Mouse (Mus musculus): ENCODE results near the gene Rasl10a. TPM values are rescaled to one million over a fixed set of nuclear protein-coding genes. Genes with fewer than 3 reads are reported as not detected.

The Rasl10a gene
- polyA plus RNA-seq, 1 experiment: 4.4 TPM

DNA sequence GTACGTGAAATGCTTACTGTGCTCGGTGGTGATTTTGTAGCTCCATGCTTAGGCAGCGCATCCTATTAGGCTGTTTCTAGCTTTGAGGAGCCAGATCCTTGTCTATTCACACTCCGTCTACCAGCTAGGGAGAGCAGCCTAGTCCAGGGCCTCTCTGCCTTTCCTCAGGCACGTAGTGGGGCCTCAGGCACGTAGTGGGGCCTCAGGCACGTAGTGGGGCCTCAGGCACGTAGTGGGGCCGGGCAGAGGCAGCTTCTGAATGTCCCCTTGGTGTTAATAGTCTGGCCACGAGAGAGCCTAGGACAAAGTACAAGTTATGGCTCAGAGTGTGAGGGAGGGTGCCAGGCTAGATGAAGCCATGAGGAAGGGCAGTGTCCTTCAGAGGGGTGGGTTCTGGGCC lies 25.2 kb upstream of the Rasl10a start:
- no peaks in the 10 kb centered on the region for H3K27me3 ChIP-seq (ENCODE audit: control insufficient read depth, insufficient read depth, low read length, poor library complexity, severe bottlenecking)
- TF ChIP-seq POLR2A (IDR thresholded peaks at IDR 0.05; ENCODE audit: insufficient read depth, low read length): no peak
- TF ChIP-seq CTCF (IDR thresholded peaks at IDR 0.05; ENCODE audit: low read depth, low read length): no peak
- TF ChIP-seq EP300 (IDR thresholded peaks at IDR 0.05; ENCODE audit: insufficient read depth, low read depth, low read length): no peak
- H3K9ac ChIP-seq (ENCODE audit: low read depth, poor library complexity, severe bottlenecking): no peak overlapping the region
- no peaks in the 10 kb centered on the region for H3K4me1 ChIP-seq (ENCODE audit: control insufficient read depth, insufficient read depth, low read length)
- H3K4me3 ChIP-seq (ENCODE audit: low read depth, low read length): no peak overlapping the region
- no peaks in the 10 kb centered on the region for H3K9me3 ChIP-seq (replicated peaks; ENCODE audit: control insufficient read depth, insufficient read depth, low read length, poor library complexity, severe bottlenecking)
- peaks cover 9% of the 10 kb centered on the region; the same call in 1 of the 2 replicates for H3K36me3 ChIP-seq (ENCODE audit: control insufficient read depth, insufficient read depth, low read length, poor library complexity, severe bottlenecking)
- H3K27ac ChIP-seq (ENCODE audit: insufficient read depth, low read length): no peak overlapping the region

DNA sequence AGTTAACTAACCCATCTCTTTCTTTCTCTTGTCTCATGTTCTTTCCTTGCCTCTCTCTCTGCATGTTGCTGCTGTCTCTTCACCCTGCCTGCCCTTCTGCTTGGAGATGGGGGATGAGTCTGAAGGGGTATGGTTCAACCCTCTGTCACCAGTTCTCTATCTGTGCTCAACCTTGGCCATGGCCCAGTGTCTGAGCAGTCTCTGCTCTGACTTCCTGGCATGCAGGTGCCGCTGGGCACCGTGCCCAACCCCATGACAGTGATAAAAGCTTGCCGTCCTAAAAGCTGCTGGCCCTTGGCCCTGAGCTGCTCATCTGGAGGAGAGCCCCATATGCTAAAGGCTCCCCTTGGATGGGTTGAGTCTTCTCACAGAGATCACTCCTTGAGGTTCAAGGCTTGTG lies 24.8 kb upstream of the Rasl10a start:
- H3K9ac ChIP-seq (ENCODE audit: low read depth, poor library complexity, severe bottlenecking): no peak overlapping the region
- H3K36me3 ChIP-seq (ENCODE audit: control insufficient read depth, insufficient read depth, low read length, poor library complexity, severe bottlenecking): peaks cover 9% of the 10 kb centered on the region; the same call in 1 of the 2 replicates

DNA sequence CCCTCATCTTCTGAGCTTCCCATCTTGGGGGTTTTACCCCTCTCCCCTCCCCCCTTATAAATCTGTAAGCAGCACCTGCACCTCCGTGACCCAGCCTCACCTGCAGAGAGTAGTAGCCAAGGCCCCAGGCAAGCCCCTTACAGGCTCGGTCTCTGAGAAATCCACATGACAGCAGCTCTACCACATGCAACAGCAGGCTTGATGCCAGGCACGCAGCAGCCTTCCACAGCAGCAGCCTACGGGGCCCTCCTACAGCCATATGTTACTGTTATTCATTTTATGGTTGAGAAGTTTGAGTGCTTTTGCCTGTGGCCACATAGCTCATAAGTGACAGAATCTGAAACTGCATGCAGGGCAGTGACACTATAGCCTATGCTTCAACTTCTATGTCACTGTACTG lies 22.5 kb upstream of the Rasl10a start:
- Histone ChIP-seq H3K4me1 (ENCODE audit: control insufficient read depth, insufficient read depth, low read length) (no peaks in the 10 kb centered on the region), H3K27me3 (ENCODE audit: control insufficient read depth, insufficient read depth, low read length, poor library complexity, severe bottlenecking) (no peaks in the 10 kb centered on the region), H3K9me3 (replicated peaks; ENCODE audit: control insufficient read depth, insufficient read depth, low read length, poor library complexity, severe bottlenecking) (no peaks in the 10 kb centered on the region), H3K27ac (ENCODE audit: insufficient read depth, low read length) (no peak overlapping the region), H3K4me3 (ENCODE audit: low read depth, low read length) (no peak overlapping the region), H3K9ac (ENCODE audit: low read depth, poor library complexity, severe bottlenecking) (no peak overlapping the region), H3K36me3 (ENCODE audit: control insufficient read depth, insufficient read depth, low read length, poor library complexity, severe bottlenecking) (peaks cover 5% of the 10 kb centered on the region; the same call in 1 of the 2 replicates)
- TF ChIP-seq CTCF (IDR thresholded peaks at IDR 0.05; ENCODE audit: low read depth, low read length): no peak
- no peak for TF ChIP-seq EP300 (IDR thresholded peaks at IDR 0.05; ENCODE audit: insufficient read depth, low read depth, low read length)
- TF ChIP-seq POLR2A (IDR thresholded peaks at IDR 0.05; ENCODE audit: insufficient read depth, low read length): no peak

More for the DNA sequence above, 24.8 kb upstream of the Rasl10a start:
- H3K27me3 ChIP-seq (ENCODE audit: control insufficient read depth, insufficient read depth, low read length, poor library complexity, severe bottlenecking): no peaks in the 10 kb centered on the region
- H3K9me3 ChIP-seq (replicated peaks; ENCODE audit: control insufficient read depth, insufficient read depth, low read length, poor library complexity, severe bottlenecking): no peaks in the 10 kb centered on the region
- no peak overlapping the region for H3K4me3 ChIP-seq (ENCODE audit: low read depth, low read length)
- H3K27ac ChIP-seq (ENCODE audit: insufficient read depth, low read length): no peak overlapping the region
- TF ChIP-seq EP300 (IDR thresholded peaks at IDR 0.05; ENCODE audit: insufficient read depth, low read depth, low read length): no peak
- TF ChIP-seq POLR2A (IDR thresholded peaks at IDR 0.05; ENCODE audit: insufficient read depth, low read length): no peak
- no peak for TF ChIP-seq CTCF (IDR thresholded peaks at IDR 0.05; ENCODE audit: low read depth, low read length)
- H3K4me1 ChIP-seq (ENCODE audit: control insufficient read depth, insufficient read depth, low read length): no peaks in the 10 kb centered on the region

DNA sequence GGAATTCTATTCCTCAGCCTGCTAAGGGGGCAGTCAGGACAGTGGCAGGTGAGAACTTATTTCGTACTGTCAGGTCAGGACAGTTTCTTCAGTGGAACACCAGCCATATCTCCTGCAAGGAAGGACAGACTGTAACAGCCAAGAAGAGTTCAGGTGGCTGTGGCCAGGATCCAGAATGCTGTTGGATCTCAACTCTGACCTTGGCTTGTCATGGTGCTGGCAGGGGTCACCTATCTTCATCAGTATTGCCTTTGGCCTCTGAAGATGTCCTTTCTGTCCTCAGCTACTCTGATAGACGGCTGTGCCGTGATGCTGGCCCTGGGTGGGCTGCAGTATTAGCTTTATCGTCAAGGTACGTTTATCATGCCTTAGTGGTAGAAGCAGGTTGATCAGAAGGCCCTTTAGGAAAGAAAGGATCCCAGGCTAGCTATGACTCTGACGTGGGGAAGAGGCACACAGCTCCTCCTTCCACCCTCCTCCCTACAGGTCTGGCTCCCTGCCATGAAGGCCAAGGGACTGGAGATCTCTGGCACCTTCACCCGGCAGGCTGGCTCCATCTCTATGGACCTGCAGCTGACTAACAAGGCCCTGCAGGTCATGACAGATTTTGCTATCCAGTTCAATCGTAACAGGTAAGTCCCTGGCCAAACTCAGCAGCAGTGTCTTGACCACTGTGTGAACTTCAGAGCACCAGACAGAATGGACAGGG lies 20.6 kb upstream of the Rasl10a start:
- Histone ChIP-seq H3K4me3 (ENCODE audit: low read depth, low read length) (no peak overlapping the region), H3K27me3 (ENCODE audit: control insufficient read depth, insufficient read depth, low read length, poor library complexity, severe bottlenecking) (no peaks in the 10 kb centered on the region), H3K27ac (ENCODE audit: insufficient read depth, low read length) (no peak overlapping the region), H3K9ac (ENCODE audit: low read depth, poor library complexity, severe bottlenecking) (no peak overlapping the region), H3K36me3 (ENCODE audit: control insufficient read depth, insufficient read depth, low read length, poor library complexity, severe bottlenecking) (0 out of 2 replicates have a peak, but pooled peaks cover 3% of the 10 kb centered on the region), H3K9me3 (replicated peaks; ENCODE audit: control insufficient read depth, insufficient read depth, low read length, poor library complexity, severe bottlenecking) (no peaks in the 10 kb centered on the region), H3K4me1 (ENCODE audit: control insufficient read depth, insufficient read depth, low read length) (no peaks in the 10 kb centered on the region)
- no peak for TF ChIP-seq CTCF (IDR thresholded peaks at IDR 0.05; ENCODE audit: low read depth, low read length)
- TF ChIP-seq EP300 (IDR thresholded peaks at IDR 0.05; ENCODE audit: insufficient read depth, low read depth, low read length): no peak
- no peak for TF ChIP-seq POLR2A (IDR thresholded peaks at IDR 0.05; ENCODE audit: insufficient read depth, low read length)

DNA sequence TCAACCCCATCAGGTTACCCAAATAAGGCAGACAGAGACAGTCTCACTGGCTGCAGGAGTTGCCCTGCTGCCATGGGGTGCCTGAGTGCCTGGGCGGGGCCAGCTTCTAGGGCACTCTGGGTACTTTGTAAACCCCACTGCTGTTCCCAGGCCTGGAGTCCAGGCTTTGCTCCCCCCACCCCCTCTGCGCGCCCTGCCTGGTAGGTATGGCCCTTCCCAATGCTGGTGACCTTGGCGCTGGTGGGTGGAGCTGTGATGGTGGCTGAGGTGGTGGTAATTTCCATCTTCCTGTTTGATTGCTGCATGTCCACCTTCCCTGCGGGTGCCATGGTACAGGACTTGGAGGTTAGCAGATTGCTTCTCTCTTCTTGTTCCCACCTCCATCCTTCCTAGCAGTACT lies 17.3 kb upstream of the Rasl10a start:
- no peaks in the 10 kb centered on the region for H3K9me3 ChIP-seq (replicated peaks; ENCODE audit: control insufficient read depth, insufficient read depth, low read length, poor library complexity, severe bottlenecking)
- H3K27me3 ChIP-seq (ENCODE audit: control insufficient read depth, insufficient read depth, low read length, poor library complexity, severe bottlenecking): no peaks in the 10 kb centered on the region
- H3K27ac ChIP-seq (ENCODE audit: insufficient read depth, low read length): no peak overlapping the region
- no peak overlapping the region for H3K9ac ChIP-seq (ENCODE audit: low read depth, poor library complexity, severe bottlenecking)
- H3K4me1 ChIP-seq (ENCODE audit: control insufficient read depth, insufficient read depth, low read length): no peaks in the 10 kb centered on the region
- TF ChIP-seq CTCF (IDR thresholded peaks at IDR 0.05; ENCODE audit: low read depth, low read length): no peak
- no peak for TF ChIP-seq POLR2A (IDR thresholded peaks at IDR 0.05; ENCODE audit: insufficient read depth, low read length)
- TF ChIP-seq EP300 (IDR thresholded peaks at IDR 0.05; ENCODE audit: insufficient read depth, low read depth, low read length): no peak
- no peaks in the 10 kb centered on the region for H3K36me3 ChIP-seq (ENCODE audit: control insufficient read depth, insufficient read depth, low read length, poor library complexity, severe bottlenecking)
- no peak overlapping the region for H3K4me3 ChIP-seq (ENCODE audit: low read depth, low read length)

DNA sequence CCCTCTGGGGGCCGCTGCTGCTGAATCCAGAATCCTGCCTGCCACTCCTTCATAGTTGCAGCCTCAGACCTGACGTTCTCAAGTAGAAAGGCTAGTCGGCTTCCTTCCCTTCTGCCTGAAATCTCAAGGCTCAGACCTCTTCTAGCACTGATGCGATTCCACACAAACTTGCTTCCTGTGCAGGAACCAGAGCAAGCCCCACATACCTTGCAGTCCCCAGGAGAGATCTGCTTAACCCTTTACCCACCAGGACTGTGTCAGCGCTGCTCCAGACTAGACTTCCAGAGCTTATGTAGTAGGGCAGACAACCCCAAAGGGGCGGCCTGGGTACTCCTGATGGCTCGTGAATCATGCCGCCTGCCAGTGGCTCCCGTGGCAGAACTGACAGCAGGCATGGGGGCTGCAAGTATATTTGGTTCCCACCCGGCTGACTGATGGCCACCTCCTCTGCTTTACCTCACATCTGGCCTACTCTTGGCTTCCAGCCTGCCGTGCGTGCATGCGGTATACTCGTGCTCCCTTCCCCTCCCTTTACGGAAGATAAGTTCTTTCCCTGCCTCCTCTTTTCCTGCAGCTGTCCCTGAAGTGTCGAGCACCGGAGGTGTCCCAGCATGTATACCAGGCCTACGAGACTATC lies 16.7 kb upstream of the Rasl10a start:
- Histone ChIP-seq H3K27me3 (ENCODE audit: control insufficient read depth, insufficient read depth, low read length, poor library complexity, severe bottlenecking) (no peaks in the 10 kb centered on the region), H3K4me1 (ENCODE audit: control insufficient read depth, insufficient read depth, low read length) (no peaks in the 10 kb centered on the region), H3K9ac (ENCODE audit: low read depth, poor library complexity, severe bottlenecking) (no peak overlapping the region), H3K27ac (ENCODE audit: insufficient read depth, low read length) (no peak overlapping the region), H3K9me3 (replicated peaks; ENCODE audit: control insufficient read depth, insufficient read depth, low read length, poor library complexity, severe bottlenecking) (no peaks in the 10 kb centered on the region), H3K36me3 (ENCODE audit: control insufficient read depth, insufficient read depth, low read length, poor library complexity, severe bottlenecking) (no peaks in the 10 kb centered on the region), H3K4me3 (ENCODE audit: low read depth, low read length) (no peak overlapping the region)
- TF ChIP-seq EP300 (IDR thresholded peaks at IDR 0.05; ENCODE audit: insufficient read depth, low read depth, low read length) (no peak), CTCF (IDR thresholded peaks at IDR 0.05; ENCODE audit: low read depth, low read length) (no peak), POLR2A (IDR thresholded peaks at IDR 0.05; ENCODE audit: insufficient read depth, low read length) (no peak)

Data from ES-Bruce4 (cell line).